Mouse (Mus musculus) CD8-positive naive resting alpha-beta T cell, adult 2 months (primary cell): Measurements from ENCODE around the gene Mbnl1.

ENCODE experiments used
- DNase-seq, 2 experiments: peaks; one replicate each; pipeline ENCODE4 v3.0.0; 2022; ENCODE audit warnings: low read depth in 2 of 2, low spot score in 2 of 2

Gene Mbnl1

DNA sequence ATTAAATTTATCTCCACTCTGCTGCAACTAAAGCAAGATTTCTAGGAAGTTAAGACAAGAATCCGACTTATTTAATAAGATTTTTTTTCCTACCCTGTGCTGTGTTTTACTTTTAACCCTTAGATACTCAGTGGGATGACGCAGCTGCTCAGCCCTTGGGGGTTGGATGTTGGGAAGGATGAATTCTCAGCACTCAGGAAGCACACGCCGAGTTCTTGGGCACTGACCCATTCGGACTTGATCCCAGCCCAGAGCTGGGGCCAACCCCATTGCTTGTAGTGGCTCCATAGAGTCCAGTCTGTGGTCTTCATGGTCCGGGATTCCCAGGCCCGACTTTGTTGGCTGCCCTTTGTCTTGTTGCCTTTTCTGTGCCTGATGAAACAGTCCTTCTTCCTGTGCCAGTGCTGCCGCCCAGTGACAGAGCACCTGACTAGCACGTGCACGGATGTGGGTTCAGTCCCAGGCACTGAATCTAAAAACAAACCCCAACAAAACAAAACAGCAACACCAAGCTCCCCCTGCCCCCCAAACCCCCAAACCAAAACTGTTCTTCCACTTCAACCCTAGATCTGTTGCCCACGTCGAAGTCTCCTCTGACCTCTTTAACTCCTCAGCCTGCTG, 43.5 kb downstream of the Mbnl1 start:
- peak; percentile 83 to 87 for DNase-seq

DNA sequence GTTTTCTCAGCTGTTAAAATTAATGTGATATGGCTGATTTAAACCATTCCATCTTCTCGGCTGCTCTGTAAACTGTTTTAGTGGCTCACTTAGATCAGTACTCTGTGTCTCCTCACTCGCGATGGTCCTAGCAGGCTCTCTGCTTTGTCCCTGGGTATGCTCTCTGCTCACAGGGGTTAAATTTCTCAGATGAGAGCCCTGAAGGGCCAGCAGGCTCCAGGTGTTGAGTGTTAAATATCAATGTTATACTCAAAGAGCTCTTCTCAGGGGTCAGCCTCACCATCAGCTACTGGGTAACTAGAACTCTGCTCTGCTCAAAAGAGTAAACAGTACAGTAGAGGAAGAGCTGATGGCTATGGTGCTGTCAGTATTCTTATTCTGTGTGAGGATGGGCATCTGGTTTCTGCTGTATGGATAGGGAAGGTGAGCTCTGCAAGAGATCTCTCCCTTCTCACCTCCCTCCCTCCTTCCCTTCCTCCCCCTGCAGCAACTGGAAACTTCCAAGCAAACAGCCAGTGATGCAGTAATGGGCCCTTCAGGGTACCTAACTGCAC, 44.7 kb downstream of the Mbnl1 start:
- no peak for DNase-seq

DNA sequence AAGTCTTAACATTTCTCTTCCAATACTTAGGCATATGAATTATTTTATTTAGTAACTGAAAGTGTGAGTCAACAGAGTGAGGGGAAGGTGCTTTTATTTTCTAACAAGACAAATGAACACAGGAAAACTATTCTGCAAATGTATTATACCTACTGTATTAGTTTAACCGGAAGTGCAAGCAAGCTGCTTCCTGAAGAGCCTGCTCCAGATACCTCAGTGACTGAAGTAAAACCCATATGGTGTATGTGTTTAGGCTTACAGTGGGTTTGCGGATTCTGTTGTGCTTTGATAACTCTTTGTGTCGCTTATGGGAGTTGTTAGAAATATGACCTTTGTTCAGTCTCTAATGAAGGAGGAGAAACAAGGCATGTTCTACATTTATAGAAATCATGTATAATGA, 46.7 kb downstream of the Mbnl1 start:
- no peak for DNase-seq

DNA sequence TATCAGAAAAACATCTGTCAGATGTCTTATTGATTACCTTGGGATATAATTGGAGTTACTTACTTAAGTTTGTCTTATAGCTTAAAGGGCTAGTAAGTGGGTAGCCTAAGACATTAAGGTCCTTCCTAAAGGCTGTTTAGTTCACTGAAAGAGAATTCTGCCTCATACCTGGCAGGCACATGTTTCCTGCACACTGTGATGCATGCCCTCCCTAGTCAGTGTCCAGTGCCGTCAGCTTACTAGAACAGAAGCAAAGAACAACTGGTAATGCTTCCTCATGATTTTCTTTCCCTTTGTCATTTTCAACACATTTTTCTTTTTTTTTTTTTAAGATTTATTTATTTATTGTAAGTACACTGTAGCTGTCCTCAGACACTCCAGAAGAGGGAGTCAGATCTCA, 51.5 kb downstream of the Mbnl1 start:
- DNase-seq = no peak

DNA sequence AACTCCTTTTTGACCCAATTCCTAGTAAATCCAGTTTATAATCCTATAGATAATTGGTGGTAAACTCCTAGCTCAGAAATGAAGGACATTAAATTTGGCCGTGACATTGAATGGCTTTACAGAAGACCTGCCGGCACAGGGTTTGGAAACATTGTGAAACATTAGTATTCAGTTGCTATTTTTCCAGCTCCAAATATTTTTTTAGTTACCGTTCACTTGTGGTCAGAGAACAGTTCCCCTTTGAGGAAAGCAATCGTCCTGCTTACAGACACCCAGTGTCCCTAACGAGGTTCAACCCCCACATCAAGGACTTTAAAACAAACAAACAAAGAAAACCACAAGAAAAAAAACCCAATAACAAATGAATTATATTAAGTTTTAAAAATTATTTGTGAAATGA, 58.7 kb downstream of the Mbnl1 start:
- no peak for DNase-seq

DNA sequence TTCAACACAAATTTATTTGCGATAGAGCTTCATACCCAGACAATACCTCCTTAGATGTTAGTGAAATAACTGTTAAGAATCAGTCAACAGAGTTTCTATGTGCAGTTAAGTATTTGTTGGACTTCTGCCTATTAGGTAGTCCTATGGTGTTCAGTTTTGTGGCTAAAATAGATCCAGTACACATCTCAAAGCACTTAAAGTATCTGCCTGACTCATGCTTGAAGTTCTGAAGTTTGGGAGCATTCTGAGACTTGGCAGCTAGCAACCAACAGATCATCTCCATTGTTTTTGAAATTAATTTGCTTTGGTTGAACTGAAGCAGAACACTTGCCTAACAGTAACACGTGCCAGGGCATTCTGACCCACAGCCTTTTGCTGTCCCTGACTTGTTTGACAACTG, 59.2 kb downstream of the Mbnl1 start:
- DNase-seq = no peak

DNA sequence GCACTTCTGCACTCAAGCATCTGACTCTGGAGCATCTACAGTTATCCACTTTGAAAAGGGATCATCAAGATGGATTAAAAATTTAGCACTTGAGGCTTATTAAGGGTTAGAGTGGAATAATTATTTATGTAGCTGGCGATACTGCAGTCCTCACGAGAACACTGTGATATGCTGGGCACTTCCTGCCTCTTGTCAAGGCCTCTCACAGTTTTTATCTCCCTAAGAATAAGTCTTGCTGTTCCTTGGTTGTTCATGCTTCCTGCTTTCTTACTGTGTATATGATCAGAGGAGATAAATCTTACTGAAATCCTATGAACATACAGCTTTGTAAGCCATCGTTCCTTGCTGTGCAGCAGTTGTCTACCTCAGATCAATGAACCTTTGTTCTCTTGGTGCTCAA, 62.6 kb downstream of the Mbnl1 start:
- DNase-seq = no peak

DNA sequence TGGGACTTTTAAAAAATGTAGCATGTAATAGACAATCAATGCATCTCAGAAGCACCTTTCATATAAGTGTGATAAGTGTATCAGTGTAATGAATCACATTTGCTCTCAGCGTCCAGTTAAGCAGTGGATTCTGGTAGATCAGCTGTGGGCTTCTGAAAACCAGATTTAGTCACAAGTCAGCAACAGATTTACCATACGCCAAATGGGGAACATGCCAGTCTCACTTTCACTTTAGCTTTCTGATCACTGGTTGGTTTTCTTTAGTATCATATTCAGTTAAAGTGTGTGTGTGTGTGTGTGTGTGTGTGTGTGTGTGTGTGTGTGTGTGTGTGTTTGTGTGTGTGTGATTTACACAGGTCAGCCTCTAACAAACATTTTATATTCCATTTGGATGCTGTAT, 64.4 kb downstream of the Mbnl1 start:
- DNase-seq = no peak

DNA sequence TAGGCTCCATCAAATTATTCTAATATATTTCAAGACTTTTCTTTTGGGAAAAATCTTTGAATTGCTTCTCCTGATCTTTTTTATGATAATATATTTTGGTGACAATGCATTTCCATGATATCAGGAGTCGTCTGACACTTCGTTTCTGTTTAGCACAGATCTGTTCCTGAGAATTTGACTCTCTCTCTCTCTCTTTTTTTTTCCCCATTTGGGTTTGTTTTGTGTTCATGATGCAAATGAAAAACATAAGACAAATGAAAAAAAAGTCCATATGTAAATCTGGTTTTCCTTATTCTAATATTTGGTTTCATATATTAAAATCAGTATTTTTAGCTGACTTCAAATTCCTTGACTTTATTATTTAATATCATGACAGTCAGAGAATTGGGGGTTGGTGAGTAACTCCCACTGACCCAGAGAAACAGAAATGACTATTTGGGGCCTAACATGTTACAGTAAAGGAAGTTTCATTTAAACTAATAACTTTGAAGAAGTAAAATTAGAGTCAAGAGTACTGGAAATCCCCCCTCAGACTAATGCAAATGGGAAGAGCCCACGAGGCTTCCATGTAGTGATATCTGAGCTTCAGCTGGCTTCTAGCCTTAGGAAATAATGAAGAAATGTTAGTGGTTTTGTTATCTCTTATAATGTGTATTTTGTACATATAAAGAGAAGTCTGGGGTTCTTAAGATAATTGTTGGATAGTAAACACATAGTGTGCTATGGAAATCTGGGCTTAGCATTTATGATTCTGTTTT, 65.8 kb downstream of the Mbnl1 start:
- DNase-seq = no peak

DNA sequence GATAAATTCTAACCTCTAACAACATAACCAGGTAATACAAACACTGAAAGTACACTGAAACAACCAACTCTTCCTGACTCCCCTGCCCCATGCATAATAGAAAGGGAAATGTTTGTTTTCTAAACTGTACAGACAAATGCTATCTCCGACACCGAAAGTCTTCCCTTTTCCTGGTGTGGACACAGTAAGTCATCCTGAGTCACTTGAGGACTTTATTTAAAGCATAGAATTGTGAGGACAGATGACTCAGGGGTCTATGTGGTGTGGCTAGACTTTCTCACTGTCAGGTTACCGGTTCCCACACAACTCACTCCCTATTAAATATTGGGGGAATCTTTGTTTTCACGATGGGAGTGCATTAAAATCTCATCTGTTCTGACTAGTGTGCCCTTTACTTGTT, 68.5 kb downstream of the Mbnl1 start:
- no peak for DNase-seq

DNA sequence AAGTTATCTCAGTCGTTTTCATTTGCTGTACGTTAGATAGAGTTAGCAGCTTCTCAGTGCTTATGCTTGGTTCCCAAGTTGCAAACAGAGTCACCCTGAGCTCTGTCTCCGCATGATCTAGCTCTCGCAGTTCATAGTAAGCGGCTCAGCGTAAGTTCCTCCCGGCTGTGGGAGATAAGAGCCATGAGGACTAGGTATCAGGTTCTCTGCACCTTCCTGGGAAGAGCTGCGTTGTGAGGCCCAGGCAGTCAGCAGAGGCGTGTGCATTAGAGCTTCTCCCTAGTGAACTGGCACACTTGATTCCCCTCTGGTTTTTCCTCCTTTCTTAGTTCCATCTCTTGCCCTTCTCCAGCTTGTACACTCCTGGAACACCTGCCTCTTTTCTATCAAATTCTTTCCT, 73.6 kb downstream of the Mbnl1 start:
- DNase-seq = no peak

DNA sequence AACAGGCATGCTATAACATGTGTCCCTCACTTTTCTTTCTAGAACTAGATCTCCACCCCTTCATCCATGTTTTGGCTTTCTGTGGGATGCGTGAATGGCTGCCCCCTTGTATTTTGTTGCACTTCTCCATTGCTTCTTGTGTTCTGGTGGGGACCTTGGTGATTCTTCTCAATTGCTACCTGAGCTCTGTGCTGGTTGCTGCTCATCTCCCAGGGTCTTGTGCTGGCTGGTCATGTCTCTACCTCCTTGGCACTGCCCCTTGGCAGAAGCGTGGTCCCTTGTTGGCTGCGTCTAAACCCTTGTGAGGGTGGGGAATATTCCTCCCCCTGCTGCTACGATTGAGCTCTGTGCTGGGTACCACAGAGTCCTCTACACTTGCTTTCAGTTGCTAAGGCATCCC, 74.3 kb downstream of the Mbnl1 start:
- no peak for DNase-seq

DNA sequence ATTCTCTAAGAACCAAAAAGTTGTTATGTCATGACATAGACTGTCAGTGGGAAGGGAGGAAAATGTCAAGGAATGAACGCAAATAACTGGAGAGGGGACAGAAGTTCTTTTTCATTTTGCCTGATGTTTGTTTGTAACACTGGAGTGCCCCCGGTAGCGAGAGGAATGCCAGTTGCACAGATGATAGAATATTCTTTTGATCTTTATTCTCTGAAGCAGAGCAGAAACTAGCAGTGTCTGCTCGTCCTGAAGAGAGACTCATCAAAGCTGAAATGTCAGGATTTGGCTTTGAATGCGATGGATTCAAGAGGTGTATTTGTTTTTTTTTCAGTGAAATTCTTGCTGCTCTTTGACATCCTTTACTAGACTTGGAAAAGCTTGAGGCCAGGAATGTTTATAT, 77.9 kb downstream of the Mbnl1 start:
- DNase-seq = no peak

DNA sequence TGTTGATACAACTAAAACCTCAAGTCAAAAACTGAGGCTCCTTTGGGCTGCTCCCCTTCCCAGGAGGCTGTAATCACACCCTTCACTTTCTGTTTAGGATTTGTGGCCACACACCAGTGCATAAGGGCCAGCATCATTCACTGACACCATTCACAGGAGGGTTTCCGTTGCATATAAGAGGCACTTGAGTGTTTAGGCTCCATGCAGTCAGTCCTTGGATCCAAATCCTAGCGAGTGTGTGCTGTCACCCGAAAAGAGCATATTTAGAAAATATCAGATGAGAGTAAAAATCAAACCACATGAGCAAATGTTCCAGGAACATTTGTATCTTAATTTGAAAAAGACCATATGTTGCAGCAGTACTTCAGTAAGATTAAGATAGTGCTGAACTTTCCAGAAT, 79.0 kb downstream of the Mbnl1 start:
- no peak for DNase-seq

DNA sequence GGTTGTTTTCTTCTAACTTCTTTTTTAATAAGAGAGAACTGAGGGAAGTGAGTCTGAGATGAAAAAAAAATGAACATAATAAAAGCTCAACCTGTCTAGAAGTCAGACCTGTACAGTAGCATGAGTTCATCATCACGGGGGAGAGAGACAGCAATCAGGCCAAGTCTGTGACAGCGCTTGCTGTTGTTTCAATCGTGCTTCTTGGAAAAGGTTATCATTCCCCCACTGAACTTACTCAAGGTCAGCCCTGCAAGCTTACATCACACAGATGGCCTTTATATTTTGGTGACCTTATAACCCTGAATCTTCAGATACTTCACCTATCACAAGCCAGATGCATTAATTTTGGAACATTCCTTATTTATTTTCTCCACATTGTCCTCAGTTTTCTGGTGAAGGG, 80.4 kb downstream of the Mbnl1 start:
- DNase-seq = no peak

DNA sequence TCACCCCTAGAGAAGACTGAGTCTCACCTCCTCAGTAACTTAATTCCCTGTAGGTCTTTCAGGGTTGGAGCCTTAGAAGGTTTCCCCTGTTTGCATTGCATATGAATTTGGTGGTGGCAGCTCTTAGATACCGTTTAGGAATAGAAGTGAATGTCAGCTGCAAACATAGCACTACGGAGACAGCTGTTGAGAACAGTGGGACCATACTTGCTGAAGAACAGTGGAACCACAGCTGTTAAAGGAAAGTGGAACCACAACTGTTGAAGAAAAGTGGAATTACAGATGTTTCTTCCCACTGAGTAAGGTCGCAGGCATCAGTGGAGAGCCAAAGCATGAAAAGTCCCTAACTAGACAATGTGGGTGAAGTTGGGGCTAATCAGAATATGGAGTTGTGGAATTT, 84.0 kb downstream of the Mbnl1 start:
- no peak for DNase-seq

DNA sequence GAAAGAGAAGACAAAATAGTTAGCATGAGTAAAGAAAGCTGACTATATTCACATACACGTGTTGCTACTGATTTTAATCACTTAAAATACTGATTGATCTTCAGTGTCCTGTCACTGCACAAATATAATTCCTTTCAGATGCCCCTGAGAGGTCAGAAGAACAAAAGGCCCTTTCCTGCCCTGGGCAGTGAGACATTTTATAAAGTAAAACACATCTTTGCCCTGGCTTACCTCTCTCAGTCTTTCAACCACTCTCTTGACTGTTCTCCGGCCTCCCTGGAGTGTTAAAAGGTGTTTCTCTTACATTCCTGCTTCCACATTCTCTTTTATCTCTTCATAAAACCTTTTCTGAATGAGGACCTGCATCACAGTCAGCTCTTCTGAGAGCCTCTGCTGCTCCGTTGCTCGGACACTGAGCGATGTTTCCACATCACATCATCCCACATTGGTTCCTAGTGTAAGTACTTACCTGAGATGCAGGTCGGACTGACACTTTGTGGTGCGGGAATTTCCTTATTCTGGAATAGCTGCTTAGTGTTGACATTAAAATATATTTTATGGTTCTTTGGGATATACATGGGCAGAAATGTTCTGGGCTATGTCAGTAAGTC, 85.7 kb downstream of the Mbnl1 start:
- no peak for DNase-seq

DNA sequence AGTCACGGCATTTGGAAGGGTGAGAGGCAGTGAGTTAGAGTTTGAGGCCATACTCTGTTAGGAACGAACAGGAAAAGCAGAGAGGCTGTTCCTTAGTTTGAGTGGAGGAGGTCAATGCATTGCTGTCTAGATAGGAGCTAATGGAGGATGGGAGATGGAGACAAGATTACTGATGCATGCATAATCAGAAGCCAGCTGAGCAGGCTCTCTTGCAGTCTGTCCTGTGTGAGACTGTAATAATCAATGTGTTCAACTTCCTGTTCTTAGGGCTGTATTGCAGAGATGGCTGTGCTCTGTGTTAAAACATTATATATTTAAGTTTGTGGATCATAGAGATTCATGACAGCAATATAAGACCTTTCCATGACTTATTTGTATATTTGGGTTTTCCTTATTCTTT, 87.1 kb downstream of the Mbnl1 start:
- DNase-seq = no peak

DNA sequence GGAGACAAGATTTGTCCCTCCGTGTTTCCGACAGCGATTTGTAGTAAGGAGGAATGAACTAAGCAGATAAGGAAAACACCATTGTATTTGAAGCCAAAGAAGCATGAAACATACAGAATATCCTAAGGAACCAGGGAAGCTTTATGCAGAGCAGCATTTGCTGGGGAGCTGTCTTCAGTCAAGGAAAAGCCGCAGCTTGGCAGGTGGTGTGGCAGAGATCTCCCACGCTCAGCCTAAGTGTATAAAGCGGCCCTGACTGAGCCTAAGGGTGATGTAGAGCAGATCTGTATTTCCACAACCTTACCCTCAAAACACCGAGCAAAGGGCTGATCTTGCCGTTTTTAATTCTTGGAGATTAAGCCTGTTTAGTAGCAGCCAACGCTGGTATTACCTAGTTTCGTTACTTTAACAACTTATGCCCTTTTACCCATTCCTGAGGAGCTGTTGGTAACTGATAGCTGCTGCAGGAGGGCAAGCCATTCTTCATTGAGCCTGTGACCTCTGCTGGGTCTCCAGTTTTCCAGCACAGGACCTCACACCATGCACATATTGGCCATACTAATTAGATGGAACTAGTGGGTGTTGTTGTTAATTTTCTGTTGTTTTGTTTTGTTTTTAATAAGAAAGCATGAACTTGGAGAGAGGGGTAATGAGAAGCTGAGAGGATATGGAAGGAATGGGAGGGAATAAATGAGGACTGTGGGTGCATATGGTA, 91.1 kb downstream of the Mbnl1 start:
- DNase-seq = no peak

DNA sequence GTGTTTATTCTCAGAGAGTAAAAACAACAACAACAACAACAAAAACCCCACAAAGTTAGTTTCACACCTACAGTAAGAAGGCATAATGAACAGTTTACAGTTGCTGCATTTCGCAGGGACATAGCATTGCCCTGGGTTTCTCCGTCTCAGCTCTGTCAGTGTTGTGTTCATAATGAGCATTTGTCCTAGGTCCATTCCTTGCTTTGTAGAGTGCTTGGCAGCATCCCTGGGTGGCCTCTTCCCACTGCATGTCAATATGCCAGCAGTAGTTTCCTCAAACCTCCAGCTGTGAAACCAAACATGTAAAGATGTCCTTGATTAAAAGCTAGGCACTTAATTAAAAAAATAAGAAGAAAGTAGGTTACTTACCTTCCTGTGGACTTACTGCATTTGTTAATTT, 91.6 kb downstream of the Mbnl1 start:
- no peak for DNase-seq

DNA sequence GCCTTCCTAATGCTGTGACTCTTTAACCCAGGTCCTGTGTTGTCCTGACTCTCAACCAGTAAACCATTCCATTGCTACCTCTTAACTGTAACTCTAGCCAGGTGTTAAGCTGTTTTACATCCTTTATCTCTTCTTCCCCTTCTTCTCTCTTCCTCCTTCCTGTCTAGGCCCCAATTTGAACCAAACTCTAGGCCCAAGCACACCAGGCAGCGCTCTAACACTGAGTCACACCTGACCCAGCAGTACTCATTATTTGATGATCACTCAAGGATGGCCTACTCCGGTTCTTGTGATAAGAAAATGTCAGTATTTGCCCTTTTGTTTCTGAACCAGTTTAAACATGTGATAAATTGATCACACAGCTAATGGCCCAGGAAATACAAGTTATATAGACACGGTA, 92.6 kb downstream of the Mbnl1 start:
- no peak for DNase-seq

DNA sequence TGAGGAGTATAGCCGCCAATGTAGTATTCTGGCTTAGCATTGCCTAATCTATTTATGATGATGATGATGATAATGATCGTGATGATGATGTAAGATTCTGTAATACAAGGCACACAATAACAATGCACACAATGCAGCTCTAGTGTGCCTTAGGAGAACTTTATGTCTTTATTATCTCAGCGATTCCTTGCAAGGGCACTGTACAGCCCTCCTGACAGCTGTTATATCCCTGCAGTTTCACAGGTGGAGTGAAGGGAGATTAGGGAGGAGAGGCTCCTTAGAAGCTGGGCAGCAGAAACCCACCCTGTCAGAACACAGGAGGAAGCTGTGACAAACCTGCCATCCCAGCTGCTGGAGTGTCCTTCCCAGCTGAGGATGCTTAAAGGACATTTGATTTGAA, 93.3 kb downstream of the Mbnl1 start:
- no peak for DNase-seq
